Mouse (Mus musculus): Measurements from ENCODE around the gene Pde10a. TPM values are rescaled to one million over a fixed set of nuclear protein-coding genes. Genes with fewer than 3 reads are reported as not detected.

Pde10a gene
- polyA plus RNA-seq, 1 experiment: 26.2 TPM

DNA sequence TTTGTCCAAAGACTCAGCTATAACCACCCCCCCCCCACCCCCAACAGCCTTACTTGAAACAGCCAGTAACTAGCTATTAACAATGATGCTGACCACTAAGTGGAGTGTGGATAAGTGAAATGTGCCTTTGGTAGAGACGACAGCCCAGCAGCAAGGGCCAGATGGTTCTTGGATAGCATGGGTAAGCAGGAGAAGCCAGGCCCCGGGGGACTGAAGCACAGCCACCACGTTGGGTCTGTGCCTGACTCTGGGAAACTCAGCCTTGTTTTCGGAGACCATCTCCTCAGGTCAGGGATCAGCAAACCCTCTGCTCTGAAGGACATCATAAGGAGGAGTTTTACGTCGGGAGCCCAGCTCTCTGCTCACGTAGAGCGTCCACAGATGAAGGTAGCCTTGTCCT is 427.8 kb downstream of the Pde10a start:
- Histone ChIP-seq H3K27me3 (ENCODE audit: control insufficient read depth, insufficient read depth, low read length) (no peaks in the 10 kb centered on the region), H3K4me3 (ENCODE audit: control insufficient read depth, low read depth, low read length) (no peak overlapping the region), H3K4me1 (ENCODE audit: control insufficient read depth, insufficient read depth, low read length) (no peaks in the 10 kb centered on the region), H3K36me3 (ENCODE audit: control insufficient read depth, insufficient read depth, low read length) (no peaks in the 10 kb centered on the region), H3K27ac (ENCODE audit: control insufficient read depth, insufficient read depth, low read depth, low read length) (no peak overlapping the region)
- no peak for TF ChIP-seq POLR2A (IDR thresholded peaks at IDR 0.05; ENCODE audit: control insufficient read depth, low read depth, low read length)
- TF ChIP-seq CTCF (IDR thresholded peaks at IDR 0.05; ENCODE audit: control insufficient read depth, insufficient read depth, insufficient replicate concordance, low read depth, low read length): no peak

DNA sequence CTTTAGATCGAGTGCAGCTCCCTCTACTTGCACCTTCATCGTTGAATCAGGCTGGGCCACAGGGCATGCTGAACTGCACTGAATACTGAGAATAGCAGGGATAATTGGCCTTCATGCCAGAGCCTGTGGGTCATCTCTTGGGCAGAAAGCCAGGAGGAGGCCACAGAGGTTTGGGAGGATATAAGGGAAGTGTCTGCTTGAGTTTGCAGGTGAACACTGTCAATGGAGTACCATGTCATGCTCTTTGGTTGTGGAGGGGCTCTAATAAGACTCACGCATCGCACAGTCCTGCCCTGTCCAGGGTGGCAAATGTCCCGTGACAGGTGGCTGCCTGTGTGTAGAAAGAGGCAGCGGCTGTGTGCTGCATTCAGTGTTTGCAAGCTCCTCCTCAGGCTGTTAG is 433.0 kb downstream of the Pde10a start:
- no peaks in the 10 kb centered on the region for H3K36me3 ChIP-seq (ENCODE audit: control insufficient read depth, insufficient read depth, low read length)
- no peaks in the 10 kb centered on the region for H3K27me3 ChIP-seq (ENCODE audit: control insufficient read depth, insufficient read depth, low read length)
- no peaks in the 10 kb centered on the region for H3K4me1 ChIP-seq (ENCODE audit: control insufficient read depth, insufficient read depth, low read length)
- TF ChIP-seq CTCF (IDR thresholded peaks at IDR 0.05; ENCODE audit: control insufficient read depth, insufficient read depth, insufficient replicate concordance, low read depth, low read length): no peak
- no peak for TF ChIP-seq POLR2A (IDR thresholded peaks at IDR 0.05; ENCODE audit: control insufficient read depth, low read depth, low read length)
- H3K27ac ChIP-seq (ENCODE audit: control insufficient read depth, insufficient read depth, low read depth, low read length): no peak overlapping the region
- H3K4me3 ChIP-seq (ENCODE audit: control insufficient read depth, low read depth, low read length): no peak overlapping the region

DNA sequence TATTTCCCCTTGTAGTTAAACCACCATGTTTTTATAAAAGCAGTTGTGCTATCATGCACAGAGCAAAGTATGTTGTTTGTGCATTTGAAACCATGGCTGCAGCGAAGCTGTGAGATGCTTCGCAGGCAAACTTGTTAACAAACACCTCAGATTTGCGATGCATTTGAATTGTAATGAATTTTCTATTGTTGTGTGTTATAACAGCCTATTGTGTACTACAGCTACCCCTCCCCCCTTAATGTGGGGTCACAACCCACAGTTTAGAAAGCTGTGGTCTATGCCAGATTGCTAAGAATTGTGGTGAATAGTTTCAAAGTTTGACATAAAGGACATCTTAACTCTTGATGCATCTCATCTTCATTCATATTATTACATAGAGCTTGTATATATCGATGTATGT is 435.2 kb downstream of the Pde10a start:
- TF ChIP-seq CTCF (IDR thresholded peaks at IDR 0.05; ENCODE audit: control insufficient read depth, insufficient read depth, insufficient replicate concordance, low read depth, low read length) (no peak), POLR2A (IDR thresholded peaks at IDR 0.05; ENCODE audit: control insufficient read depth, low read depth, low read length) (no peak)

DNA sequence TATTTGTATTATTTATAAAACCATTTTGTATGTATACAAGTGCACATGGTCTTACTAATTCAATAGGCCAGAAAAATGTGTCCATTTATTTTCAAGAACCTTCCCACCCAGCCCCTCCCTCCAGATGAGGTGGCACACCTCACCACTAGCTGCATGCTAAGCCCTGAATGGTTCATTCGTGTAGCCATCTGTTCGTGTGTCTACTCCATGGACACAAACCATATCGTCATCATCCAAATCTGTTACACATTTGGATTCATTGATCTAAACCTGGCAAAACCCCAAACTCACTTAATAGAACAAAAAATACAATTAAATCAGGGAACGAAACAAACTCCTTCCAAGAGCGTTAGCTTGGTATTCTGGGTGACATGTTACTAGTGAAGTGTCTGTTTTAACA is 435.9 kb downstream of the Pde10a start:
- TF ChIP-seq CTCF (IDR thresholded peaks at IDR 0.05; ENCODE audit: control insufficient read depth, insufficient read depth, insufficient replicate concordance, low read depth, low read length): no peak
- no peak for TF ChIP-seq POLR2A (IDR thresholded peaks at IDR 0.05; ENCODE audit: control insufficient read depth, low read depth, low read length)
- H3K27me3 ChIP-seq (ENCODE audit: control insufficient read depth, insufficient read depth, low read length): no peaks in the 10 kb centered on the region
- H3K36me3 ChIP-seq (ENCODE audit: control insufficient read depth, insufficient read depth, low read length): no peaks in the 10 kb centered on the region; the same call in 1 of the 2 replicates
- no peaks in the 10 kb centered on the region for H3K4me1 ChIP-seq (ENCODE audit: control insufficient read depth, insufficient read depth, low read length)
- no peak overlapping the region for H3K27ac ChIP-seq (ENCODE audit: control insufficient read depth, insufficient read depth, low read depth, low read length)
- H3K4me3 ChIP-seq (ENCODE audit: control insufficient read depth, low read depth, low read length): no peak overlapping the region

More for the DNA sequence above, 435.2 kb downstream of the Pde10a start:
- H3K4me1 ChIP-seq (ENCODE audit: control insufficient read depth, insufficient read depth, low read length): no peaks in the 10 kb centered on the region
- no peaks in the 10 kb centered on the region for H3K27me3 ChIP-seq (ENCODE audit: control insufficient read depth, insufficient read depth, low read length)
- H3K36me3 ChIP-seq (ENCODE audit: control insufficient read depth, insufficient read depth, low read length): no peaks in the 10 kb centered on the region; the same call in 1 of the 2 replicates
- H3K27ac ChIP-seq (ENCODE audit: control insufficient read depth, insufficient read depth, low read depth, low read length): no peak overlapping the region
- no peak overlapping the region for H3K4me3 ChIP-seq (ENCODE audit: control insufficient read depth, low read depth, low read length)

DNA sequence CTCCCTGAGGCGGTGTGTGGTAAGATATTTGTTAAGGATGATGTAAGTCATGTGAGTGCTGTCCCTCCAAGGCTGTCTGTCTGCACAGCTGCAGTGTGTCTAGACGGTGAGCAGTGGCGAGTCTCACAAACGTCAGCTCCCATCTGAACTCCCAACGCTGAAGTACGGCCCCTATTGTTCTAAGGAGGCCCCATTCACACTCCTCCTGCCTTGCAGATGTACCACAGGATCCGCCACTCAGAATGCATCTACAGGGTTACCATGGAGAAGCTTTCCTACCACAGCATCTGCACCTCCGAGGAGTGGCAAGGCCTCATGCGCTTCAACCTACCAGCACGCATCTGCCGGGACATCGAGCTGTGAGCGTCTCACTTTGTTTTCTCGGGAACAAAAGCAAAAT is 436.5 kb downstream of the Pde10a start:
- H3K4me3 ChIP-seq (ENCODE audit: control insufficient read depth, low read depth, low read length): no peak overlapping the region
- TF ChIP-seq POLR2A (IDR thresholded peaks at IDR 0.05; ENCODE audit: control insufficient read depth, low read depth, low read length): no peak
- no peak for TF ChIP-seq CTCF (IDR thresholded peaks at IDR 0.05; ENCODE audit: control insufficient read depth, insufficient read depth, insufficient replicate concordance, low read depth, low read length)
- no peaks in the 10 kb centered on the region for H3K4me1 ChIP-seq (ENCODE audit: control insufficient read depth, insufficient read depth, low read length)
- no peak overlapping the region for H3K27ac ChIP-seq (ENCODE audit: control insufficient read depth, insufficient read depth, low read depth, low read length)
- peaks cover 3% of the 10 kb centered on the region for H3K36me3 ChIP-seq (ENCODE audit: control insufficient read depth, insufficient read depth, low read length)
- no peaks in the 10 kb centered on the region for H3K27me3 ChIP-seq (ENCODE audit: control insufficient read depth, insufficient read depth, low read length)

DNA sequence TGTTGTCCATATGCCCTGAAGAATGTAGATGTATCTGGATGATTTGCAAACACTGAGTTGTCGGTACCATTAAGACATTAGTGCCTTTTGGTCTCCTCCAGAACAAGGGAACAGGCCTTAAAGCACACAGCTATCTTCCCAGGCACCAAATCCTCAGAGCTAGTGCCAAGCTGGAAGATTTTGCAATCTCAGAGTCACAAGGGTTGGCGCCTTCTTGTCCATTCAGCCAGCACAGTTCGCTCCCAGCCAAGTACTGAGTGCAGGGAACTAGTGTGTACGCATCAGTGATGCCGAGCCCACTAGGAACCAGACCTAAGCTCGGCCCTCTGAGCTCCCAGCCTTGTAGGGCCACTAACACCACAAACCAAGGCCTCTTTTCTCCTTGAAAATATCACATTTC is 440.0 kb downstream of the Pde10a start:
- no peaks in the 10 kb centered on the region for H3K4me1 ChIP-seq (ENCODE audit: control insufficient read depth, insufficient read depth, low read length)
- no peak overlapping the region for H3K4me3 ChIP-seq (ENCODE audit: control insufficient read depth, low read depth, low read length)
- TF ChIP-seq CTCF (IDR thresholded peaks at IDR 0.05; ENCODE audit: control insufficient read depth, insufficient read depth, insufficient replicate concordance, low read depth, low read length): no peak
- no peak for TF ChIP-seq POLR2A (IDR thresholded peaks at IDR 0.05; ENCODE audit: control insufficient read depth, low read depth, low read length)
- no peak overlapping the region for H3K27ac ChIP-seq (ENCODE audit: control insufficient read depth, insufficient read depth, low read depth, low read length)
- H3K27me3 ChIP-seq (ENCODE audit: control insufficient read depth, insufficient read depth, low read length): no peaks in the 10 kb centered on the region
- H3K36me3 ChIP-seq (ENCODE audit: control insufficient read depth, insufficient read depth, low read length): peaks cover 5% of the 10 kb centered on the region

DNA sequence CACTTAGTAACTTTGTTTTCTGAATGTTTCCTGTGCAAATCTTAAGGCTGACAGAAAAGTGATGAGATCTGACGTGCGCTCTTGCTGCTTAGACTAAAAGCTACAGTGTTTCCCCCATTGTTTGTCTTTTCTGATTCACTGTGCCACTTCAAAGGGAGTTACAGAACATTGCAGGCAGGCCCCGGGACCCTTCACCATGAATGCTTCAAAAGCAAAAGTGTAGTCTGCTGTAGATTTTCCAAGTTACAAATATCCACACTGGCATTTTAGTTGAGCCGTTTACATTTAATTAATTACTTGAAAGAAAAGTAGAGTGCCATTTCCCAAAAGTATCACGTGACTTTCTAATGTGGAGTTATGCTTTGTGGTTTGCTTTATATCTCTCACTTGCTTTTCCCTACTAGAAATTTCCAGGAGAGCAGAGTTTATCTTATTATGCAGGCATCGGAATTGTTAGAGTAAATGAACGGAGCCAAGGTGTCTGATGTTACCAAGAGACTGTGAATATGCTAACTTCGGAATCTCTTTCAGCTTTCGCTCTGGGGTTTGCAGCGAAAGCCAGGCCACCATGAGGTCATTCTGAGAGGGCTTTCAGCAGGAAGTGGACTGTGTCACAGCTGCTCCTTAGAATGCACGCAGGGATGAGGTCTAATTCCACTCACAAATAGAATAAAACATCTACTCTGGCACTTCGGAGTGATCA is 447.1 kb downstream of the Pde10a start:
- TF ChIP-seq POLR2A (IDR thresholded peaks at IDR 0.05; ENCODE audit: control insufficient read depth, low read depth, low read length) (no peak), CTCF (IDR thresholded peaks at IDR 0.05; ENCODE audit: control insufficient read depth, insufficient read depth, insufficient replicate concordance, low read depth, low read length) (no peak)

More for the DNA sequence above, 447.1 kb downstream of the Pde10a start:
- Histone ChIP-seq H3K27me3 (ENCODE audit: control insufficient read depth, insufficient read depth, low read length) (no peaks in the 10 kb centered on the region), H3K27ac (ENCODE audit: control insufficient read depth, insufficient read depth, low read depth, low read length) (no peak overlapping the region), H3K36me3 (ENCODE audit: control insufficient read depth, insufficient read depth, low read length) (peaks cover 1% of the 10 kb centered on the region; the same call in 1 of the 2 replicates), H3K4me1 (ENCODE audit: control insufficient read depth, insufficient read depth, low read length) (no peaks in the 10 kb centered on the region), H3K4me3 (ENCODE audit: control insufficient read depth, low read depth, low read length) (no peak overlapping the region)
